Mouse (Mus musculus) E14TG2a.4 (cell line): ENCODE measurements around the gene Slc8a1.

Experiments used
- H3K27me3 ChIP-seq: 2 replicates; pipeline ENCODE4 v1.6.1; 2014; ENCODE audit warnings: low read length, control low read depth; ENCODE audit not compliant: insufficient read depth
- H3K36me3 ChIP-seq: 2 replicates; pipeline ENCODE4 v1.6.1; 2014; ENCODE audit warnings: low read length, control low read depth; ENCODE audit not compliant: insufficient read depth
- H3K4me1 ChIP-seq: replicated peaks from 2 replicates; pipeline ENCODE4 v1.6.1; 2014; ENCODE audit warnings: low read depth, low read length, control low read depth
- H3K4me3 ChIP-seq: replicated peaks from 2 replicates; pipeline ENCODE4 v1.5.1; 2014; ENCODE audit warnings: mild to moderate bottlenecking, low read length
- H3K9me3 ChIP-seq: 2 replicates; pipeline ENCODE4 v1.6.1; 2014; ENCODE audit warnings: low read length, control low read depth
- CTCF ChIP-seq: conservative IDR thresholded peaks from 2 replicates; pipeline ENCODE4 v1.5.1; 2014; ENCODE audit warnings: low read length
- NANOG ChIP-seq: IDR thresholded peaks from 2 replicates; pipeline ENCODE4 v1.6.1; 2014; ENCODE audit warnings: borderline replicate concordance, low read length, mixed read lengths
- POU5F1 ChIP-seq: IDR thresholded peaks from 2 replicates; pipeline ENCODE4 v1.6.1; 2014; ENCODE audit warnings: low read length, borderline replicate concordance

Slc8a1 gene

GRCm38 (mm10) chr17:81378436-81378835 is 359.7 kb downstream of the Slc8a1 start:
- Histone ChIP-seq H3K36me3 (no peaks in the 10 kb centered on the region), H3K4me3 (no peak overlapping the region), H3K4me1 (no peaks in the 10 kb centered on the region), H3K27me3 (no peaks in the 10 kb centered on the region), H3K9me3 (0 out of 2 replicates have a peak, but pooled peaks cover 2% of the 10 kb centered on the region)
- TF ChIP-seq POU5F1, result no peak
- no peak for TF ChIP-seq NANOG
- TF ChIP-seq CTCF, result no peak

- Histone ChIP-seq H3K36me3 (no peaks in the 10 kb centered on the region), H3K9me3 (0 out of 2 replicates have a peak, but pooled peaks cover 2% of the 10 kb centered on the region), H3K27me3 (no peaks in the 10 kb centered on the region), H3K4me1 (no peaks in the 10 kb centered on the region), H3K4me3 (no peak overlapping the region)
- no peak for TF ChIP-seq NANOG
Observed at GRCm38 (mm10) chr17:81377757-81378299, 360.3 kb downstream of the Slc8a1 start.

GRCm38 (mm10) chr17:81377195-81377594 is 361.0 kb downstream of the Slc8a1 start:
- Histone ChIP-seq H3K9me3 (peaks cover 3% of the 10 kb centered on the region), H3K4me3 (no peak overlapping the region), H3K4me1 (no peaks in the 10 kb centered on the region), H3K36me3 (no peaks in the 10 kb centered on the region), H3K27me3 (no peaks in the 10 kb centered on the region)
- no peak for TF ChIP-seq NANOG
- no peak for TF ChIP-seq CTCF
- TF ChIP-seq POU5F1, result no peak

GRCm38 (mm10) chr17:81375901-81376300 is 362.3 kb downstream of the Slc8a1 start:
- peaks cover 16% of the 10 kb centered on the region for H3K9me3 ChIP-seq
- no peak for TF ChIP-seq CTCF
- no peak for TF ChIP-seq NANOG
- TF ChIP-seq POU5F1, result no peak
- no peaks in the 10 kb centered on the region for H3K36me3 ChIP-seq
- H3K4me1 ChIP-seq, result no peaks in the 10 kb centered on the region
- H3K4me3 ChIP-seq, result no peak overlapping the region
- H3K27me3 ChIP-seq, result no peaks in the 10 kb centered on the region

GRCm38 (mm10) chr17:81369036-81369435 is 369.1 kb downstream of the Slc8a1 start:
- TF ChIP-seq POU5F1, result no peak
- Histone ChIP-seq H3K9me3 (peaks cover 22% of the 10 kb centered on the region), H3K36me3 (no peaks in the 10 kb centered on the region), H3K4me3 (no peak overlapping the region), H3K27me3 (no peaks in the 10 kb centered on the region), H3K4me1 (no peaks in the 10 kb centered on the region)

GRCm38 (mm10) chr17:81368503-81368902 is 369.7 kb downstream of the Slc8a1 start:
- Histone ChIP-seq H3K27me3 (no peaks in the 10 kb centered on the region), H3K4me3 (no peak overlapping the region), H3K36me3 (no peaks in the 10 kb centered on the region), H3K9me3 (peaks cover 22% of the 10 kb centered on the region), H3K4me1 (no peaks in the 10 kb centered on the region)
- TF ChIP-seq POU5F1 (no peak), NANOG (no peak), CTCF (no peak)

GRCm38 (mm10) chr17:81363368-81363767 is 374.8 kb downstream of the Slc8a1 start:
- Histone ChIP-seq H3K36me3 (no peaks in the 10 kb centered on the region), H3K27me3 (no peaks in the 10 kb centered on the region), H3K4me1 (no peaks in the 10 kb centered on the region), H3K9me3 (no peaks in the 10 kb centered on the region), H3K4me3 (no peak overlapping the region)
- TF ChIP-seq POU5F1 (no peak), NANOG (no peak), CTCF (no peak)

GRCm38 (mm10) chr17:81360571-81360970 is 377.6 kb downstream of the Slc8a1 start:
- TF ChIP-seq NANOG, result no peak
- TF ChIP-seq CTCF, result no peak
- no peak for TF ChIP-seq POU5F1
- no peak overlapping the region for H3K4me3 ChIP-seq
- H3K9me3 ChIP-seq, result peaks cover 12% of the 10 kb centered on the region
- no peaks in the 10 kb centered on the region for H3K27me3 ChIP-seq
- H3K36me3 ChIP-seq, result no peaks in the 10 kb centered on the region
- H3K4me1 ChIP-seq, result no peaks in the 10 kb centered on the region

GRCm38 (mm10) chr17:81360032-81360431 is 378.1 kb downstream of the Slc8a1 start:
- peaks cover 18% of the 10 kb centered on the region for H3K9me3 ChIP-seq

More at GRCm38 (mm10) chr17:81360032-81360431, 378.1 kb downstream of the Slc8a1 start:
- Histone ChIP-seq H3K27me3 (no peaks in the 10 kb centered on the region), H3K36me3 (no peaks in the 10 kb centered on the region), H3K4me1 (no peaks in the 10 kb centered on the region), H3K4me3 (no peak overlapping the region)
- TF ChIP-seq NANOG, result no peak
- TF ChIP-seq CTCF, result no peak
- no peak for TF ChIP-seq POU5F1
